Mouse (Mus musculus) layer of hippocampus, adult 11-12 months (tissue): ENCODE results near the gene Cfc1.
"Not testable (repeated sequence)": the region's sequence is repeated elsewhere in the genome, so short reads cannot be mapped to it uniquely, and the experiment has no call there.

Experiments used
- DNase-seq: peaks from one replicate; pipeline ENCODE4 v3.0.0; 2022; ENCODE audit warnings: low spot score

Cfc1 gene

DNA sequence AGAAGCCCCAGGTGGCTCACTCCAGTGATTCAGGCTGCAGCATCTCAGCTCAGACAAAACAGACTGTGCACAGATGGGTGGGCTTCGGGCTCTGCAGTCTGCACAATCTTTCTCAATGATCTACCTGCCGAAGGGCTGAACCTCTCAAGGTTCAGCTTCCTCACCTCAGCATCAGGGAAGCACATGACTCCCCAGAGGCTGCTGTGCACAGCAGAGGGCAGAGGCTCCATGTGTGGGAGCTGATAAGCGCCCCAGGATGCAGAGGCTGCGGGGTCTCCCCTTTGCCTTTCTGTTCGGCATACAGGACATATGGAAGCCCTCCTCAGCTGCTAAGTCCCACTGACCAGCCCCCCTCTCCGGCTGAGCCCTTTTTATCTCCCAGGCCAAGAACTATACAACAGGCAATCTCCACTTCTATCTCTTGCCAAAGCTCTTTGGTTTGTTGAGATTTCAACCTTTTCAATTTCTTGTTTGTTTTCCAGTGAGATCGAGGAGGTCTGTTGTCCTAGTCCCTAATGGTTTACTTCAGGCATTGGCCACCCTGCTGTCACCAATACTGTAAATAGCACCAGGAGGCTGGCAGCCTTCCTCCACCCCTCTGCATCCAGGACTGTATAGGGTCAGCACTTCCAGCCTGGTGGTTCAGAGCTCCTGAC, at the start of gene Cfc1:
Cfc1 (plus strand) TSS at position 606 of the 656 bp plus-strand sequence.
- not testable (repeated sequence) for DNase-seq

DNA sequence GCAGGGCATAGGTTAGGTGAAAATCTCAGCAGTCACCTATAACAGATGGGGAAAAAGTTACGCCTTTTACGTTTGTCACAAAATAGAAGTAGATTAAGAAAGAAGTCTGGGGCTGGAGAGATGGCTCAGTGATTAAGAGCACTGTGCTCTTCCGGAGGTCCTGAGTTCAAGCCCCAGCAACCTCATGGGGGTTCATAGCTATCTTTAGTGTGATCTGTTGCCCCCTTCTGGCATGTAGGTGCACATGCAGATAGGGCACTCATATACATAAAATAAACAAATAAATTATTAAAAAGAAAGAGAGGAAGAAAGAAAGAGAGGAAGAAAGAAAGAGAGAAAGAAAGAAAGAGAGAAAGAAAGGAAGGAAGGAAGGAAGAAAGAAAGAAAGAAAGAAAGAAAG, 48.1 kb upstream of the Cfc1 start:
- DNase-seq: no peak

DNA sequence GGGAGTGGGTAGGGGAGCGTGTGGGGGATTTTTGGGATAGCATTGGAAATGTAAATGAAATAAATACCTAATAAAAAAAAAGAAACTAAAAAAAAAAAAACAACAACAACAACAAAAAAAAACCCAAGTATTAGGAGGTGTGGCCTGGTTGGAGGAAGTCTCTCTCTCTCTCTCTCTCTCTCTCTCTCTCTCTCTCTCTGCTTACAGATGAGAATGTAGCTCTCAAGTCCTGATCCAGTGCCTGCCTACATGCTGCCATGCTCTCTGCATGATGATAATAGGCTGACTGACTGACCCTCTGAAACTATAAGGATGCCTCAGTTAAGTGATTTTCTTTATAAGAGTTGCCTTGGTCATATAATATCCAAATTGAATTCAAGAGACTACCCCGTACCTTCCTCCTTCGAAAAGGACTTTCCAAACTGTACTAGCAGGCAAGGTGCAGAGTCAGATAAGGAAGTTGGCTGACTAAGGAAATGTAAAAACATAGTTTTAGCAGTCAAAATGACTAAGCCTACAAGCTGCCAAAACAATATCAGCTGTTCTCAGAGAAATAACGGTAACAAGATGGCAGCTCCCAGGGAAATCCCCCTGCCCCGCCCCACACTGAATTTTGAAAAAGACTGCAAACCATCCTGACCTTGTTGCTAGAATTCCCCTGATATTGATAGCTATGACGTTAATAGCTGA, 45.5 kb upstream of the Cfc1 start:
- no peak for DNase-seq

DNA sequence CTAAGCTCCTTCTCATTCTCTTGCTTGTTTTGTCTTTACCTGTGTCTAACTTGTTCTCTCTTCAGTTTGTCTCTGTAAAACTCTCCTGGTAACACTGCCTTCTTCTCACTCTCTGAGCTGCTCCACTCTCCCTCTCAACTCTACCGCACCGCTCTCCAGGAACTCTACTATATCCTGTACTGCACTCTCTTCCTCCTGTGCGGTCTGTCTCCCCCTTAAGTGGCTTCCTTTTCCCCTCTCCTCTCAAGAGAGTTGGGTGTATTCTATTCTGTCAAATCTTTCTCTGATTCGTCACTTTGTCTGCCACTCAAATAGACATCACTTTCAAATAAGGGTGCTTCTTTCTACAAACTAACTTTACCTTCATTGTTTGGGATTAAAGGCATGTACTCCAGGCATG, 44.0 kb upstream of the Cfc1 start:
- no peak for DNase-seq

DNA sequence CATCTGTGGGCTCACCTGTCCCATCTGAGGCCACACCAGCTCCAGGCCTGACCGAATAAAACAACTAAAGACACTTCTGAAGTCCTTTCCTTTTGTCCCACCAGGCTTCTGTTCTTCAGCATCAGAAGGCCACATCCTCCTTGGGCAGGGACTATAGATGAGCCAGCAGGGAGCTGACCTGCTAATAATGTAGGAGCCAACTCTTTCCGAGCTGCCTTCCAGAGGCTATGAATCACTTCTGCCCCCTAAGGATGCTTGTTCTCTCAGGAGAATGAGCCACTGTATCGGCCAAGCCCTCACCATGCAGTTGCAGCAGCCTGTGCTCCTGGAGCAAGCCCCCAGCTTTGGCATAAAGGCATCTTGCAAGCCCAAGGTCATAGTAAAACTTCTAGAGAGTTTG, 32.5 kb upstream of the Cfc1 start:
- DNase-seq: no peak

DNA sequence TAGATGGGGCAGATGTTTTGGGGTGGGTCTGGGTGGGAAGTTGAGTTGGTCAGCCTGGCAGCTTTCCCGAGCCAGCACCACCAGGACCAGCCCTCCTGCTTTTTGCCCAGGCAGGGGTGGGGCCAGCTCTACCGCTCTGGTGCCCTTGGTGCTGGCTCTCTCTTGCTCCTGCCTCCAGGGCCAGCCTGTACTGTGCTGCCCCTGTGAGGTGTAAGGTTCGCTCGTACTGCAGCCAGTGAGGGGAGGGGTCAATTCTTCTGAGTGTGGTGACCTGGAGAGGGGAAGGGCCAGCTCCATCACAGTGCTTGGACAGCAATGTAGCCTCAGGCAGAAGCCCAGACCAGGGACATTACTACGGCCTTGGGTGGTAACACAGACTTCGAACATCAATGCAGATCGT, 30.1 kb upstream of the Cfc1 start:
- DNase-seq: no peak

DNA sequence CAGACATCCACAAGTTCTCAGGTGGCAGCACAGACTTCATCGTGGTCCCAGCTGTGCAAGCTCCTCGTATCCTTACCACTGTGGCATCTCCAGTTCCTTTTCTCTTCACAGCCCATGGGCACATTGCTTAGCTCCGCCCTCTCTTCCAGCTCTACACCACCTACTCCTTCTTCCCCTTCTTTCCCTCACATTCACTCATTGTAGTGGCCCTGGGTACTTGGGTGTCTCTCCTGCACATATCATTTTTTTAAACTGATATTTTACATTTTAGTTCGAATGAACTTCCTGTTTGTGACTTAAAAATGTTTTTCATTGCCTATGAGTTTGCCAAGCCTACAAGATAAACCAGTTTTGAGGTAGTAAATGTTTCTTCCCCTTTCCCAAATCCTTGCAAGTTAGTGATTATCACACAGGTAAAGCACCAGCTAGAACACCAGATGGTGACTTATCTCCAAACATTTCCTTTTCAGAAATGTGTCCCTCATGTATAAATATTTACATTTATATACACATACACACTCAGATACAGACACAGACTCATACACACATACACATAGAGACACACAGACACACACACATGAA, 29.4 kb upstream of the Cfc1 start:
- no peak for DNase-seq

DNA sequence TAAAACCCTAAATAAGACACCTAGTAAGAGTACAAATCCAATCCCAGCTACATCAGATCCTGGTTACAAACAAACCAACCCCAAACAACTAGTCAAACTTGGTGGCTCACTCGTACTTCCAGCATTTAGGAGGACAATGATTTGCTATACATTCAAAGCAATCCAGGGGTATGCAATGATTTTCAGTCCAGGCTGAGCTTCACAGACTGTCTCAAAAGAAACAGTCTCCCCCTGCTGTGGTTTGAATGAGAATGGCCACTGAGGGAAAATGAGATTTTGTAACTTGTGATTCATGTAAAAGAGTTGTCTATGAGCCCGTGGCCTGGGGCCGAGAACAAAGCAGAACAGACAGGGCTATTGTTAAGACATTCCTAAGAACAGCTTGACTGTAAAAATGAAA, 27.5 kb upstream of the Cfc1 start:
- DNase-seq: no peak

DNA sequence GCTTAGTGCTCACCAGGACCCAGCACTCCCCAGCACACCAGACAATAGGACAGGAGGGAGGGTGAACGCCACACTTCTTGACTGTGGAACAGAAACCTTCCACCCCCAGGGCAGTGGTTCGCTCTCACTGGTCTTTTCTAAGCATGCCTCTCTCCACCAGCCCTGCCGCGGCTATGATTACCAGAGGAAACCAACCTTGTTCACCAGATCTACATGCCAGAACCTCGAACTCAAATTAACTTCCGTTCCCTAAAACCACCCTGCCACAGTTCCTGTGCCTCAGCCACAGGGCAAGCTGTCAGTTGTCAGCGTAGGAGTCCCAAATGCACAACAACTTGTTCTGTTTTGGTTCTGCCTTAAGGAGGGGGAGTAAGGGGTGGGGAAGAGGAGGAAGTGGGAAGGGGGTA, 24.9 kb upstream of the Cfc1 start:
- peak; percentile 9 for DNase-seq

DNA sequence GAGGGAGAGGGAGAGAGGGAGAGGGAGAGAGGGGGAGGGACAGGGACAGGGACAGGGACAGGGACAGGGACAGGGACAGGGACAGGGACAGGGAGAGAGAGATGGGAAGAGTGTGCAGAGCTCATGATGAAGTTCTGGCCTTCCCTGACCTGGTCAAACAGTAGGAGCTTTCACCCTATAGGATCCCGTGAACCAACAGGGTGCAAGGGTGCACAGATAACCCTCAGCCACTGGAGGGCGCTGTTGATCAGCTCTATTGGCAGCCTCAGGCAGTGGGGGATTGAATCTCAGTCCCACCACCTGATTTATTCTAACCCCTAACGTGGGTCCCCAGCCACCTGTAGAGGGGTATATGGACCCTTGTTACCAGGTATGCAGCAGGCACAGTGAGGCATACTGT, 24.4 kb upstream of the Cfc1 start:
- DNase-seq: peak; percentile 46

DNA sequence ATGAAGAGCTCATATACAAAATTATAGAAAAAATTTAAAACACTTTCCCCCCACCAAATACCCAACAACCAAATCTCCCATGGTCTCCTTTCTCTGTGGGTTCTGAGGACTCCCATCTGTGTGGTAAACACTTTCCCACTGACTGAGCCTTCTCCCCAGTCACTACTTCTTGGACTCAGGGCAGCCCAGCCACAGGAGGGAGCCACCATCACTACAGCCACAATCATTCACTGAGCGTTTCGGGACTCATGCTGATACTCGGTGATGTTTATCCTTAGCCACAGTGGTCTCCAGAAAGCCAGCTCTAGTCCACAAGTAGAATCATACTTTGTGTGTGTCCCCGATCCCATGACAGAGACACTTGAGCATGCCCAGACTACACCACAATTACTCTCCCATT, 22.4 kb upstream of the Cfc1 start:
- DNase-seq: no peak

DNA sequence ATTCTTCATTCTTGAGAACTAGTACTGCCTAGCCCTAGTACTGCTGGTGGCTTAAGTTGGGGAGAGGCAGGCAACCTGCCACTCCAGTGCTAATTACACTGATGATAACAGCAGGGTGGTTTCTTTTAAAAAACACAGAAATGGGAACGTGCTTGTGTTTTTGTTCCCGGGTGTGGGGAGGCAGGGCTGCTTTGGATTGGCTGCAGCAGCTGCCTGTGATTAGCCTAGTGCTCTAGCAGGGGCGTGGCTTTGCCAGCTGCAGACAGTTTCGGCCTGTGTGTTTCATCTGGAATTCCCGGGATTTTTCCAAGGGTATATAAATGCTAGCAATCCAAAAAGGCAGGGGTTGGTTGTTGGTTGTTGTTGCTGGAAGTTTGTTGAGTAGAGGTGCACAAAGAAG, 18.9 kb upstream of the Cfc1 start:
- DNase-seq: no peak

DNA sequence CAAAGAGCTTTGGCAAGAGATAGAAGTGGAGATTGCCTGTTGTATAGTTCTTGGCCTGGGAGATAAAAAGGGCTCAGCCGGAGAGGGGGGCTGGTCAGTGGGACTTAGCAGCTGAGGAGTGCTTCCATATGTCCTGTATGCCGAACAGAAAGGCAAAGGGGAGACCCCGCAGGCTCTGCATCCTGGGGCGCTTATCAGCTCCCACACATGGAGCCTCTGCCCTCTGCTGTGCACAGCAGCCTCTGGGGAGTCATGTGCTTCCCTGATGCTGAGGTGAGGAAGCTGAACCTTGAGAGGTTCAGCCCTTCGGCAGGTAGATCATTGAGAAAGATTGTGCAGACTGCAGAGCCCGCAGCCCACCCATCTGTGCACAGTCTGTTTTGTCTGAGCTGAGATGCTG, 18.2 kb upstream of the Cfc1 start:
- DNase-seq: not testable (repeated sequence)

DNA sequence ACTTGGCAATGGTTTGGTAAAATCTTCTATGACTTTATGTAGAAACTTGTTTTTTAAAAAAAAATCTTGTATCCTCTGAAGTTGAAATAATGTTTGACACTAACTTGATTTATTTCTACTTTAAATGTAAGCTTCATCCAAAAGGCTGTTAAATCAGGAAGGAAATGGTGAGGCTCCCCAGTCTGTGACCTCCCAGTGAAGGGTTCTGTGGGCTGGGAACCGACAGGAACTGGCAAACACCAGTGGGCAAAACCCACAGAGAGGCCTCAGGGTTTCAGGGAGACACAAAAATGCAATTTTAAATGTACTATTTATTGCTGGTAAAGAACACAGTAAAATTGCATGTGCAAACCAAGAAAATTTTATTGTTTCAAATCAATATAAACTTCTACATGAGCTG, 17.7 kb upstream of the Cfc1 start:
- not testable (repeated sequence) for DNase-seq

DNA sequence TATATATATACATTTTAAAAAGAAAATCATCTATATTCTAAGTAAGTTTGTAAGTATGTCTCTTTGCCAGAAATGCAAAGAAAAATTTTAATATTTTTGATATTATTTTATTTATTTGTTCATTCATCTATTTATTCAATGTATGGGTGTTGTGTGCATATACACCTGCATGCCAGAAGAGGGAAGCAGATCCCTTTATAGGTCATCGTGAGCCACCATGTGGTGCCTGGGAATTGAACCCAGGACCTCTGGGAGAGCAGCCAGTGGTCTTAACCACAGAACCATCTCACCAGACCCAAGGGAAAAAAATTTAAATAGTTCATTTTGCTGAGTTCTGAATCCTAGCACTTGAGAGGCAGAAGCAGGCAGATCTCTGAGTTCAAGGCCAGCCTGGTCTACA, 17.2 kb upstream of the Cfc1 start:
- no peak for DNase-seq

DNA sequence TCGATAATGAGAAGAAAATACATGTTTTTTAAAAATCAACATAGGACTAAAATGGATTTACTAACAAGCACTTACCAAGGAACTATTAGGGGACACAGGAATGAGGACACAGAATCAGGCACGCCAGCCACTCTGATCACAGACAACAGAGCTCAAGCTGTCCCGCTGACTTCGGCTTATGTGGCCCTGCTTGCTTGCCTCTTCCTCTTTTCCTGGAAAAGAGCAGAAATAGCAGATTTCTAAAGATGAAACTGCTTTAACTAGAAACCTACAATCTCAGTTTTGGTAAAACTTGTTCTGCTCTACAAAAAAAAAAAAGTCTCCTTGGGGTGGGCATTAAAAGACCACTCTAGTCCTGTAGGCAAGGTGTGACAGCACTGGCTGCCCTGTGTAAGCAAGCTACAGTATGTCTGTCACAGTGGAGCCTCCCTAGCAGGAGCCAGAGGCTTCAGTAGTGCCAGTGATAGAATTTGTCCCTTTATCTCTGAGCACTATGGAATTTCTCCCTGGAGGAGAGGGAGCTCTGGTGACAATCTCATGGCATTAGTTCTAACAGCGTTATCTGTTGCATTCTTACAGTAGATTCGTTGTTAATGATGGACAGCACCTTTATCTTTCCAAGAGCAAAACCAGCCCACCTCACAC, 13.1 kb upstream of the Cfc1 start:
- no peak for DNase-seq

DNA sequence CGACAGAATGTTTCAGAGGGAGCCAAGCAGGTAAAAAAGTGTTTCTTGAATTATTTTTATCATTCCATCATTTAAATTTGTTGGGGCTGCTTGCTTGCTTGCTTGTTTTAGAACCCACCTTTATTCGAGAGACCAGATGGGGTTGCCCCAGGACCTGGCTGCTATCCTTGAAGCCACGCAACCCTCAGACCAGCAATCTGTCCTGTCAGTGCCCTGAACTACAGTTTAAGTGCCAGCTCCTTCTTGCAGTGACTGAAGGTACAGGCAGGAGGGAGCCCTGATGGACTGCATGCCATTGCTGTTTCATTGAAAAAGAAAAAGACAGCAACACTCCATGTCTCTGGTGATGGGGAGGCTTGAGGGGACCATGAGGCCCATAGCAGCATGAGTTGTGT, 12.6 kb upstream of the Cfc1 start:
- no peak for DNase-seq

DNA sequence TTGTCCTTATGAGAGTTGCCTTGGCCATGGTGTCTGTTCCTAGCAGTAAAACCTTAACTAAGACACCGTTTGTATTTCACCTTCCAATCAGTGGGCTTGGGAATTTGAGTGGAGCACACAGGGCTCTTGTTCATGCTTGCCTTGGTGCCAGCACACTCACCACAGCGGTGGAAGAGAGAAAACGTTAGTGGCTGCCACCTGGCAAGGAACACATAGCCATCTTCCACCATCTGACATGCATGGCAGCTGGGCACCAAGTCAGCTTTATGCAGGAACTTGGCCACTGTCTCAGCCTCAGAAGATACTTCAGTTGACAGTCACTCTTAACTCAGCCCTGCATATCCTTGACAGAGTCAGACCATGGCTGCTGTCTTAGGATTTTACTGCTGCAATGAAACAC, 11.8 kb upstream of the Cfc1 start:
- no peak for DNase-seq

DNA sequence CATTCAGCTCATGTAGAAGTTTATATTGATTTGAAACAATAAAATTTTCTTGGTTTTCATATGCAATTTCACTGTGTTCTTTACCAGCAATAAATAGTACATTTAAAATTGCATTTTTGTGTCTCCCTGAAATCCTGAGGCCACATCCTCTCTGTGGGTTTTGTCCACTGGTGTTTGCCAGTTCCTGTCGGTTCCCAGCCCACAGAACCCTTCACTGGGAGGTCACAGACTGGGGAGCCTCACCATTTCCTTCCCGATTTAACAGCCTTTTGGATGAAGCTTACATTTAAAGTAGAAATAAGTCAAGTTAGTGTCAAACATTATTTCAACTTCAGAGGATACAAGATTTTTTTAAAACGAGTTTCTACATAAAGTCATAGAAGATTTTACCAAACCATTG, 874 bp upstream of the Cfc1 start:
- DNase-seq: not testable (repeated sequence)

DNA sequence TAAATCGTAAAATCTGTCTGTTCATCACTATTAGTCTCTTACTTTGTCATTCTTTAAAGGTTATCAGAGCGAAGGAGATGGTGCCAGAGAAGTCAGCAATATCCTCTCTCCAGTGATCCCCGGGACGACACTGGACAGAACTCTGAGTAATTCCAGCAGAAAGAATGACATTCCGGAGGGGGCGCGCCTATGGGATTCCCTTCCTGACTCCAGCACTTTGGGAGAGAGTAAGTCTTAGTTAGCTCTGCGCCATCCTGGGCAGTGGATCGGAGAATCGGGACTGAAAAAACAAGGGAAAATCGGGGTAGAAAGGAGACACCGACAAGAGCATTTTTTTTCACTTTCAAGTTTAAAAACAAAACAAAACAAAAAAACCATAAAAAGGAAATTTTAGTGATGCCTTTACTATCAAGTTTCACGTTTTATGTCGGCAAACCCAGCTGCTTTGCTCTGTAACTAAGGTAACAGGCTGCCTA, 881 bp downstream of the Cfc1 start:
- no peak for DNase-seq

DNA sequence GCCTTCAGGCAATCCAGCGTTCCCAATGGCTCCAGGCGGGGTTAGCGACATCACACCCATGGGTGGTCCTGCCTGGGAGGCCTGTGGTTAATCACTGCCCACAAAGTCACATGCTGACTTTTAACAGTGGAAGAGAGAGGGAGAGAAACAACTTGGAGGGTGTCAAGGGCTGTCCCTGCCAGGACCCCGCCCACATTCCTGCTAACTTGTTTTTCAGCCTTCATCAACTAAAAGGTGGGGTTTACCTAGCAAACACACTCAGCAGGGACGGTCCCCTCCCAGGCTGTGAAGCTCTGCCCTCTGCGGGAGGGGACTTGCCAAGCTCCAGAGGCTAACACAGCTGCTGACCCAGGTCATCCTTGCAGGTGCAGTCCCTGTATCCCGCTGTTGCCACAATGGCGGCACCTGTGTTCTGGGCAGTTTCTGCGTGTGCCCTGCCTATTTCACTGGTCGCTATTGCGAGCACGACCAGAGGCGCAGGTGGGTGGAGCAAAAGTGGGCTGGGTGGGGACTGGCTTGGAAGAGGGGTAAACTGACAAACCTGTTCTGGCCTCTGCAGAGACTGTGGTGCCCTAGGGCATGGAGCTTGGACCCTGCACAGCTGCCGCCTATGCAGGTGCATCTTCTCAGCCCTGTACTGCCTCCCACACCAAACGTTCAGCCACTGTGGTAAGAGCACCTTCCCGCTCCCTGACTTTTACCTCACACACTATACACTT, 1.5 kb downstream of the Cfc1 start:
- no peak for DNase-seq

DNA sequence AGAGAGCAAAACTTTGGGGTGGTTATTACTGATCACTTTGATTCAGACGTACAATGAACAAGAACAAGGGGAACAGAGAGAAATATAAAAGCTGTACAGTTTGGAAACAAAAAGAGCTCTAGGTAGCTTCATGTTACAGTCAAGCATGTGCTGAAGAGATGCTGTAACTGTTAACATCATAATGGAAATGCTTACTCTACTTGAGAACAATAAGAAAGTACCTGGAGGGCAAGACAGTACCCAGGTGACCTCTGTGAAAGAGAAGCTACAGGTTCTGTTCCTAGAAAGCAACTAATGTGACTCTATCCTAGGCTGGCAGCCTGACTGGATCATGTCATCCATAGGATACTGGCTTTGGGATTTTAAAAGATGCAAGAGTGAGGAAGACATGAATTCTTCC, 11.6 kb downstream of the Cfc1 start:
- DNase-seq: no peak
